Mouse (Mus musculus) MEL (cell line): Measurements from ENCODE around the gene Hfe2.

Experiments used
- CTCF ChIP-seq, 3 experiments: IDR thresholded peaks in 2 of 3; conservative IDR thresholded peaks in 1 of 3; 2 replicates each; pipeline ENCODE4 v1.5.1; 2011 to 2012; ENCODE audit warnings: low read length in 3 of 3, low read depth in 2 of 3, mild to moderate bottlenecking in 2 of 3, improper control_type of control experiment in 1 of 3, inconsistent platforms in 1 of 3, mixed read lengths in 1 of 3, moderate library complexity in 1 of 3; ENCODE audit not compliant: control insufficient read depth in 1 of 3, insufficient read depth in 1 of 3, poor library complexity in 1 of 3, severe bottlenecking in 1 of 3
- ETS1 ChIP-seq: IDR thresholded peaks from 2 replicates; pipeline ENCODE4 v1.6.1; 2012; ENCODE audit warnings: low read depth, mild to moderate bottlenecking, inconsistent platforms, low read length, improper control_type of control experiment, moderate library complexity
- MYC ChIP-seq: IDR thresholded peaks from 2 replicates; pipeline ENCODE4 v1.6.1; 2011; ENCODE audit warnings: low read depth, mild to moderate bottlenecking, low read length, improper control_type of control experiment, moderate library complexity
- POLR2A ChIP-seq, 2 experiments: IDR thresholded peaks; 2 replicates each; pipeline ENCODE4 v1.6.1; 2011 to 2012; ENCODE audit warnings: low read length in 2 of 2, mild to moderate bottlenecking in 2 of 2, control low read depth in 1 of 2, improper control_type of control experiment in 1 of 2, low read depth in 1 of 2, moderate library complexity in 1 of 2; ENCODE audit not compliant: control insufficient read depth in 1 of 2, insufficient read depth in 1 of 2, poor library complexity in 1 of 2
- TAL1 ChIP-seq: IDR thresholded peaks from 2 replicates; pipeline ENCODE4 v1.6.1; 2012; ENCODE audit warnings: mild to moderate bottlenecking, inconsistent platforms, low read length, moderate library complexity, mixed read lengths
- TCF12 ChIP-seq: IDR thresholded peaks from 2 replicates; pipeline ENCODE4 v1.6.1; 2014; ENCODE audit warnings: low read depth, mild to moderate bottlenecking, inconsistent platforms, low read length, improper control_type of control experiment, moderate library complexity
- ZC3H11A ChIP-seq: IDR thresholded peaks from 2 replicates; pipeline ENCODE4 v1.6.1; 2012; ENCODE audit warnings: low read depth, mild to moderate bottlenecking, inconsistent platforms, low read length, improper control_type of control experiment

- TF ChIP-seq TAL1 (no peak), ZC3H11A (no peak), MYC (no peak), CTCF (IDR thresholded peaks at IDR 0.05 in 2 of 3, conservative IDR thresholded peaks at IDR 0.05 in 1 of 3; ENCODE audit: control insufficient read depth in 1 of 3, insufficient read depth in 1 of 3, low read depth in 2 of 3, low read length in 3 of 3, poor library complexity in 1 of 3, severe bottlenecking in 1 of 3) (no peak), TCF12 (no peak), POLR2A (IDR thresholded peaks at IDR 0.05; ENCODE audit: control insufficient read depth in 1 of 2, insufficient read depth in 1 of 2, low read depth in 1 of 2, low read length in 2 of 2, poor library complexity in 1 of 2) (no peak), ETS1 (no peak)
Measured at GRCm38 (mm10) chr3:96565105-96565504, 40.1 kb downstream of the Hfe2 start.
